Mouse (Mus musculus): ENCODE measurements around the gene 9930111J21Rik2. TPM values are rescaled to one million over a fixed set of nuclear protein-coding genes. Genes with fewer than 3 reads are reported as not detected.
"Not testable (repeated sequence)": the region's sequence is repeated elsewhere in the genome, so short reads cannot be mapped to it uniquely, and the experiment has no call there.

Gene 9930111J21Rik2
- polyA plus RNA-seq, 1 experiment from 2014 or later, result 1.2 TPM

DNA sequence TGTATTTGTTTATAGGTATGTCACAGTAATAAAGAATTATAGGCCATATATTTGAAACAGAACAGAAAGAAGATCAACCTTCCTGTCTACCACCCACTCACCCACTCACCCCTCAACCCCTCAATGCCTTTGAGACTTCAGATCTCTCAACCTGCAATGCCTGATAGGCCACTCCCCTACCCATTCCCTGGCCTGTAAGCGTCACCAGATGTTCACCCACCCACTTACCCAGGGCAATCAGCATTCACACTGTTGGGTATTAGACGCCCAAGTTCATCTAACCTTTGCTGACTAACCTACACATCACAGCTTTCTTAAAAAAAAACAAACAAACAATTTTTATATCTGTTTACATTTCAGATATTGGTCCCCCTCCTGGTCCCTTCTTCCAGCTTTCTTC lies 10.8 kb upstream of the 9930111J21Rik2 start:
- H3K27me3 ChIP-seq (ENCODE audit: control insufficient read depth, insufficient read depth, low read length); H3K4me2 ChIP-seq (replicated peaks; ENCODE audit: low read depth, low read length); H3K27ac ChIP-seq (ENCODE audit: low read length); H3K9me3 ChIP-seq (ENCODE audit: control insufficient read depth, low read depth, low read length); ATAC-seq (ENCODE audit: insufficient number of reproducible peaks, insufficient read depth, low FRiP score, low read depth); H3K9ac ChIP-seq (replicated peaks; ENCODE audit: low read depth, low read length); H3K36me3 ChIP-seq (ENCODE audit: control insufficient read depth, insufficient read depth, low read length); H3K4me3 ChIP-seq (ENCODE audit: low read depth, low read length); H3K4me1 ChIP-seq (ENCODE audit: control insufficient read depth, insufficient read depth, low read length): not testable (repeated sequence)
- 50% methylated on average over 1 of the region's 2 CpGs for whole genome bisulfite sequencing

DNA sequence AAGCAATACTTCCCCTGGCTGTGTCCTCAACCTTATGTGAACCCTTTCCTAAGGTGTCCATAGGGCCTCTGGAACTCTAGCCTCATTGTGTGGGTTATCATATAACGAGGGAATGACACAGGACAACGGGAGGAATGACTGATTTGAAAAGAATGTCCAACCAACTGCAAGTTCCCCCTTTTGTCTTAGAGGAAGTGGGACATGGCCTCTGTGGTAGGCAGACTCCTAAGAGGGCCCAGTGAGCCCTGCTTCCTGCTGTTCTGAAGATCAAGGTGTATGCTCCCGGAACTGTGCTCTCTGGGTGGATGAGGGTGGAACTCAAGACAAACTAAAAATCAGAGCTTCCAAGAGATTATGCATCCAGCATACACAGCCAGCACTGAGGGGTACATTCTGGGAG lies 9.0 kb upstream of the 9930111J21Rik2 start:
- not testable (repeated sequence) for H3K27ac ChIP-seq (ENCODE audit: low read length); H3K9ac ChIP-seq (replicated peaks; ENCODE audit: low read depth, low read length); H3K4me3 ChIP-seq (ENCODE audit: low read depth, low read length); H3K36me3 ChIP-seq (ENCODE audit: control insufficient read depth, insufficient read depth, low read length); H3K4me1 ChIP-seq (ENCODE audit: control insufficient read depth, insufficient read depth, low read length); ATAC-seq (ENCODE audit: insufficient number of reproducible peaks, insufficient read depth, low FRiP score, low read depth); H3K9me3 ChIP-seq (ENCODE audit: control insufficient read depth, low read depth, low read length); H3K27me3 ChIP-seq (ENCODE audit: control insufficient read depth, insufficient read depth, low read length); H3K4me2 ChIP-seq (replicated peaks; ENCODE audit: low read depth, low read length)
- 69% methylated on average over 2 of the region's 3 CpGs for WGBS

DNA sequence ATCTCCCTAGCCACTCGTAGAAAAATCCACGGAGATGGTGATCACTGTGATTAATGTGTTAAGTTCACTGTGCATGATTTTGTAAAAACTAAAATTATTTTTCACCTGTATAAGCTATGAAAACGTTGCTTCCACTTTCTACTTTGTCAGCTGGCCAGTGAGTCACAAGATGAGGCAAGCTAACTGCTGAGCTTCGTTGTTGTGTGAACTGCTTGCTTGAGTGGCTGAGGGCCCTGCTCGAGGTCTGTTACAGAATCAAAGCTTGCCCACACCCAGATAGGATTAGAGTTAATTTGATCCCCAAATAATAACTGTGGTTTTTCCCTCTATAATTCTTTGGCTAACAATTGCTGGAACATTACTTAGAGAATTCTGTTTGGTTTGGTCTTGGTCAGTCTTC lies 852 bp upstream of the 9930111J21Rik2 start:
- not testable (repeated sequence) for H3K27me3 ChIP-seq (ENCODE audit: control insufficient read depth, insufficient read depth, low read length); H3K9ac ChIP-seq (replicated peaks; ENCODE audit: low read depth, low read length); H3K4me3 ChIP-seq (ENCODE audit: low read depth, low read length); H3K27ac ChIP-seq (ENCODE audit: low read length); H3K4me2 ChIP-seq (replicated peaks; ENCODE audit: low read depth, low read length); ATAC-seq (ENCODE audit: insufficient number of reproducible peaks, insufficient read depth, low FRiP score, low read depth); H3K36me3 ChIP-seq (ENCODE audit: control insufficient read depth, insufficient read depth, low read length); H3K4me1 ChIP-seq (ENCODE audit: control insufficient read depth, insufficient read depth, low read length); H3K9me3 ChIP-seq (ENCODE audit: control insufficient read depth, low read depth, low read length)
- no CpG with 5 or more reads among the region's 5 CpGs for WGBS

DNA sequence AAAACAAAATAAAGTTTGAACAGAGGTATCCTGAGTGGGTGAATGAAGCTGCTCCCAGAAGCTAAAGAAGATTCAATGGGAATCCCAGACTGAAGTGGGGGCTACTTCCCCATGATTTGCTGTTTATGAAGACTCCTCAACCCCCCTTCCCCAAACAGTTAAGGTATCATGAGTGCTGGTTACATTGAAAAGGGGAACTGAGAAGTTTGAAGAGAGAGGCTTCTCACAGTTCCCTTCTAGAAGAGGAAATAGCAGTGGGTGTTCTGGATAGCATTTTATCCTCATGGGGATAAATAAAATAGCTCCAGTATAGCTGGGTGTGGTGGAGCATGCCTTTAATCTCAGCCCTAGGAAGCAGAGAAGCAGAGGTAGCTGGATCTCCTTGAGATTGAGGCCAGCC lies 978 bp downstream of the 9930111J21Rik2 start:
- H3K27me3 ChIP-seq (ENCODE audit: control insufficient read depth, insufficient read depth, low read length); ATAC-seq (ENCODE audit: insufficient number of reproducible peaks, insufficient read depth, low FRiP score, low read depth); H3K27ac ChIP-seq (ENCODE audit: low read length); H3K4me3 ChIP-seq (ENCODE audit: low read depth, low read length); H3K9me3 ChIP-seq (ENCODE audit: control insufficient read depth, low read depth, low read length); H3K36me3 ChIP-seq (ENCODE audit: control insufficient read depth, insufficient read depth, low read length); H3K4me2 ChIP-seq (replicated peaks; ENCODE audit: low read depth, low read length); H3K9ac ChIP-seq (replicated peaks; ENCODE audit: low read depth, low read length); H3K4me1 ChIP-seq (ENCODE audit: control insufficient read depth, insufficient read depth, low read length): not testable (repeated sequence)

DNA sequence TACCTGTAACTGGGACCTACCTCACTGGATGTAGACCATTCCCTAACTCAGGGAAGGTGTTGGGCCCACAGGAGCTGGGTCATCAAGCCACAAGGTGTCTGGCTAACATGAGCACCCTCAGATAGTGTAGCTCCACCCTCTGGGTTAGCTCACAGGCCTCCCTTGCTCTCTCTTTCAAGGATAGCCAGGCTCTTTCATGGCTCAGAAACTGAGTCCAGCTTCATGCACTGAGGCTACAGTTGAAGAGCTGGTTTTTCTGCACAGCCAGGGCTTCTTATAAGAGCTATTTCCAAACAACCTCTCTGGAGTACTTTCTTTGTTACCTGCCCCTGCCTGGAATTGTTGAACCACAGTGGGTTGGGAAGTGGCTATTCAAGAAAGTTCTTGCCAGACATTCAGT lies 39.0 kb downstream of the 9930111J21Rik2 start:
- H3K9ac ChIP-seq (replicated peaks; ENCODE audit: low read depth, low read length); H3K27me3 ChIP-seq (ENCODE audit: control insufficient read depth, insufficient read depth, low read length); H3K4me3 ChIP-seq (ENCODE audit: low read depth, low read length); H3K9me3 ChIP-seq (ENCODE audit: control insufficient read depth, low read depth, low read length); H3K36me3 ChIP-seq (ENCODE audit: control insufficient read depth, insufficient read depth, low read length); H3K4me1 ChIP-seq (ENCODE audit: control insufficient read depth, insufficient read depth, low read length); H3K4me2 ChIP-seq (replicated peaks; ENCODE audit: low read depth, low read length); ATAC-seq (ENCODE audit: insufficient number of reproducible peaks, insufficient read depth, low FRiP score, low read depth); H3K27ac ChIP-seq (ENCODE audit: low read length): not testable (repeated sequence)

DNA sequence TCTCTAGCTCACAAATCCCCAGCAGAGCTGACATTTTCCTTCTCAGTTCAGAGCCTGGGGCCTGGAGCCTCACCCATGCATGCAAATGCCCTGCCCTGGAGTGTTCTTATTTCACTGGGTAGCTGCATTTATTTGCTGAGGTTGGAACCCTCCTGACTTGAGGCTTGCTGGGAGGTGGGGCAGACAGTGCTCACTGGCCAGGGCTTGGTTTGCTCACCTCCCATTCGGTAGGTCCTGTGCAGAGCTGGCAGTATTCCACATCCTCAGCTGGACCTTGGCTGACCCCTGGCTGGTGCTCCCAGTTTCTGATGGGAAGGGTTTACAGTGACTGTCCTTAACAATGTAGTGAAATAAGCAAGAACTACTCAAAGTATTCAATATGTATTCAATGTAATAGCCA lies 44.3 kb downstream of the 9930111J21Rik2 start:
- not testable (repeated sequence) for H3K4me3 ChIP-seq (ENCODE audit: low read depth, low read length); H3K27me3 ChIP-seq (ENCODE audit: control insufficient read depth, insufficient read depth, low read length); H3K4me2 ChIP-seq (replicated peaks; ENCODE audit: low read depth, low read length); H3K4me1 ChIP-seq (ENCODE audit: control insufficient read depth, insufficient read depth, low read length); H3K36me3 ChIP-seq (ENCODE audit: control insufficient read depth, insufficient read depth, low read length); ATAC-seq (ENCODE audit: insufficient number of reproducible peaks, insufficient read depth, low FRiP score, low read depth); H3K27ac ChIP-seq (ENCODE audit: low read length); H3K9me3 ChIP-seq (ENCODE audit: control insufficient read depth, low read depth, low read length); H3K9ac ChIP-seq (replicated peaks; ENCODE audit: low read depth, low read length)
- WGBS, result 0% methylated on average over 1 of the region's 1 CpGs

DNA sequence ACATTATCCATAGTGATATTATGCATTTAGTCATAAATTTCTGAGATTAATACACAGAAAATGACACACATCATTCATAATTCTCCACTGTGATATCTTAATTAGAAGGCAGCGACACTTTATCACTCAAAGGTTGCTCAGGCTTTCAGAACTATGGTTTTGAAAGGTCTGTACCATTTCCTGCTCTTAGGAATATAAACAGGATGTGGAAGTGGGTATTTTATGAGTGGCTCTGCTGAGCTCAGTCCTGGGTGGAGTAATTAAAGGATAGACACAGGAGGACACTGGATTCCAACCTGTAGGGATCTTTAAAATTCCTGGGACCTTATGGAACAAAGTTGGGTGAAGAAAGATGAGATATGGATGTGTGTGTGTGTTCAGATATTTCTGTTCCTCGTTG lies 44.7 kb downstream of the 9930111J21Rik2 start:
- ATAC-seq (ENCODE audit: insufficient number of reproducible peaks, insufficient read depth, low FRiP score, low read depth); H3K4me1 ChIP-seq (ENCODE audit: control insufficient read depth, insufficient read depth, low read length); H3K27ac ChIP-seq (ENCODE audit: low read length); H3K4me2 ChIP-seq (replicated peaks; ENCODE audit: low read depth, low read length); H3K27me3 ChIP-seq (ENCODE audit: control insufficient read depth, insufficient read depth, low read length); H3K4me3 ChIP-seq (ENCODE audit: low read depth, low read length); H3K9ac ChIP-seq (replicated peaks; ENCODE audit: low read depth, low read length); H3K36me3 ChIP-seq (ENCODE audit: control insufficient read depth, insufficient read depth, low read length); H3K9me3 ChIP-seq (ENCODE audit: control insufficient read depth, low read depth, low read length): not testable (repeated sequence)
- WGBS, result 57% methylated on average over 2 of the region's 2 CpGs

DNA sequence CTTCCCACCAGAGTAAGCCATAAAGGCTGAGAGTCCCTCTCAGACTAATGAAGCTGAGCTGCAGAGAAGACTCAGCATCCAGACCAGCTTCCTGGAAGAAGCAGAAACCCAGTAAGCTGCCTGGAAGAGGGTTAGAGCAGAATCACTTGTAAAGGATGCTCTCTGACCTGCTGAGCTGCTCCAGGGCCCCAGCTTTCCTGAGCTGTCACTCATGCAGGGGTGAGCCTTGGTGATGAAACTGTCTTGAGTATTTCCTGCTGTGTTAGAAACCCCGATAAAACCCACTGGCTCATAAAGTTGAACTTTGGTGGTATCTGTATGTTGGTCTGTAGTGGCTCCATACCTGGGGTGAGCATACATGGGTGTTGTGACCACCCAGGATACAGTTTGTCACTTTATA lies 50.6 kb downstream of the 9930111J21Rik2 start:
- WGBS, result 68% methylated on average over 1 of the region's 1 CpGs
- not testable (repeated sequence) for H3K36me3 ChIP-seq (ENCODE audit: control insufficient read depth, insufficient read depth, low read length); H3K4me2 ChIP-seq (replicated peaks; ENCODE audit: low read depth, low read length); H3K27me3 ChIP-seq (ENCODE audit: control insufficient read depth, insufficient read depth, low read length); H3K9me3 ChIP-seq (ENCODE audit: control insufficient read depth, low read depth, low read length); ATAC-seq (ENCODE audit: insufficient number of reproducible peaks, insufficient read depth, low FRiP score, low read depth); H3K4me1 ChIP-seq (ENCODE audit: control insufficient read depth, insufficient read depth, low read length); H3K9ac ChIP-seq (replicated peaks; ENCODE audit: low read depth, low read length); H3K4me3 ChIP-seq (ENCODE audit: low read depth, low read length); H3K27ac ChIP-seq (ENCODE audit: low read length)

DNA sequence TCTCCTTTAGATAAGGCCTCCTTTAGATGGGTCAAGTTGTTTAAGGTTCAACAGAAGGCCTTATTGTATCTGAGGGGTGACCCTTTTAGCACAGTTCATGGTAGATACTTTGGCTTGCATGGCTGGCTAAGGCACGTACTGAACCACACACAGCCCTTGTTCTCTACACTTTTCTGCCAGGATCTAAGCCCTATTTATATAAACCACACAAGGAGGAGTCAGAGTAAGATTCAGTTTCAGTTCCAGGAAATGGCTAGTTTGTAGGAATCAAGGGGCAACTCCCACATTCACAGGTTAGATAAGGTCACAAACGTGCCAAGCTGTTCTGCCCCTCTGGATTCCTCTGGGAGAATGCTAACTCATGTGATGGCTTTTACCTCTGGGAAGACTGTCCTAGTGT lies 57.0 kb downstream of the 9930111J21Rik2 start, which contains the start of gene Tgtp1:
Tgtp1 (minus strand) TSS at position 155 of the 400 bp plus-strand sequence.
- not testable (repeated sequence) for H3K4me2 ChIP-seq (replicated peaks; ENCODE audit: low read depth, low read length); H3K27ac ChIP-seq (ENCODE audit: low read length); H3K9me3 ChIP-seq (ENCODE audit: control insufficient read depth, low read depth, low read length); H3K36me3 ChIP-seq (ENCODE audit: control insufficient read depth, insufficient read depth, low read length); ATAC-seq (ENCODE audit: insufficient number of reproducible peaks, insufficient read depth, low FRiP score, low read depth); H3K4me1 ChIP-seq (ENCODE audit: control insufficient read depth, insufficient read depth, low read length); H3K4me3 ChIP-seq (ENCODE audit: low read depth, low read length); H3K27me3 ChIP-seq (ENCODE audit: control insufficient read depth, insufficient read depth, low read length); H3K9ac ChIP-seq (replicated peaks; ENCODE audit: low read depth, low read length)
- 19% methylated on average over 2 of the region's 2 CpGs for WGBS
